Mouse (Mus musculus) limb, embryonic 15.5 days (tissue): Measurements from ENCODE around the gene Coa5. TPM values are rescaled to one million over a fixed set of nuclear protein-coding genes. Genes with fewer than 3 reads are reported as not detected.

Experiments
- ATAC-seq: fragments of 200-750 bp; cut with Nextera tagmentation; 2 replicates; pipeline ENCODE4 v1.8.0; 2017; ENCODE audit warnings: low read depth, moderate TSS enrichment; ENCODE audit not compliant: insufficient number of reproducible peaks, low FRiP score, low TSS enrichment
- H3K27ac ChIP-seq: fragments of 300-500 bp; sonication (generic); 2 replicates; pipeline ENCODE4 v1.5.1; 2015; ENCODE audit warnings: moderate library complexity, mild to moderate bottlenecking, inconsistent platforms
- H3K27me3 ChIP-seq: fragments of 300-500 bp; sonication (generic); 2 replicates; pipeline ENCODE4 v1.6.1; 2015; ENCODE audit warnings: inconsistent platforms
- H3K36me3 ChIP-seq: fragments of 300-500 bp; sonication (generic); 2 replicates; pipeline ENCODE4 v1.6.1; 2015; ENCODE audit warnings: inconsistent platforms
- H3K4me1 ChIP-seq: fragments of 300-500 bp; sonication (generic); 2 replicates; pipeline ENCODE4 v1.6.1; 2015; ENCODE audit warnings: inconsistent platforms
- H3K4me2 ChIP-seq: fragments of 300-500 bp; sonication (generic); 2 replicates; pipeline ENCODE4 v1.6.1; 2015; ENCODE audit warnings: mild to moderate bottlenecking, inconsistent platforms
- H3K4me3 ChIP-seq: fragments of 300-500 bp; sonication (generic); 2 replicates; pipeline ENCODE4 v1.5.1; 2015; ENCODE audit warnings: mild to moderate bottlenecking, inconsistent platforms
- H3K9ac ChIP-seq: fragments of 300-500 bp; sonication (generic); 2 replicates; pipeline ENCODE4 v1.6.1; 2015; ENCODE audit warnings: inconsistent platforms
- H3K9me3 ChIP-seq: fragments of 300-500 bp; sonication (generic); 2 replicates; pipeline ENCODE4 v1.6.1; 2016; ENCODE audit warnings: inconsistent platforms
- WGBS: fragments of 180-500 bp; shearing (Covaris S2); methylation state at CpG from one replicate; pipeline ENCODE4 v1.1.7; 2015; 5-methylcytosine and 5-hydroxymethylcytosine counted together
- polyA plus RNA-seq: library from polyadenylated mRNA; unstranded; fragments of >200 nt; fragmentation: Nextera tagmentation; extraction: Ambion mirVana; gene quantifications from 2 replicates; pipeline ENCODE4 v1.2.1, GENCODE M21; 2015

Coa5 gene
- 46.1 and 47.1 TPM in 2 replicates for polyA plus RNA-seq

DNA sequence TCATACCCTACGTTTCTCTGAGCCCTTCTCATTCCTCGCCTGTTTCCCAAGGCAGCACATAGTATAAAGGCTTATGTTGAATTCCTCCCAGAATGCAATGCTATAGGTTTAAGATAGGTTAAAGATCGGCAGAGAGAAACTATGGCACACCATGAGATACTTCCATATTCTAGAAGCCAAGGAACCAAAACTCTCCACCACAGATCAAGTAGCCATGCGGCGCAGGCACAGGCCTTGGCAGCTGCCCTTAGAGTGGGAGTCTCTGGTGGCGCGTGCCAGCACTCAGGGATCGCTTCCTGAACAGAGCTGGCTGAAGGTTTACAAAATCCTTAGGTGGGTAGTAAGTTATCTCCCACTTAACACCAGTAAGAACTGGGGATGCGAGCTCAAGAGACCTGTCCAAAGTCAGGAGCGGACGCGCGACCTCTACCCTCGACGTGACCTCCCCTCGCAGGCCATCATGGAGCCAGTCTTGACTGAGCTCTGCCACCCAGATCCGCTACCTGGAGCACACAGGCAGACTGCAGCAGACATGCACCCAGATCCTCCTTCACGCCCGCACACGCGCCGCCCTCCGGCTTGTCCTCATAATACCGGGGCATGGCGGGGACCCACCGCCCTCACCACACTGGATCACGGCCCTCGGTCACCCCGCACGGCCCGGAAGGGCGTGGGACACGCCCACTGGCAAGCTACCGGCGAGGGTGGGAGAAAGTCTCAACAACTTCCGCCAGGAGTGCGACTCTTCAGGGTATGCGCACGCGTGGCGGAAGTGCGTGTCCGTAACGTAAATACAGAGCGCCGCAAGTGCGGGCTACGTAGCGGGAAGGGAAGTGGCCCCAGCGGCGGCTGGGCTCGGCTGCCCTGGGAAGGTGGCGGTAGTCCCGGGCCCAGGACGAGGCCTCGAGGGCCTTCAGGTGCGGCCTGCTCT, at the start of gene Coa5, which contains the start of gene Unc50:
Coa5 (minus strand) TSS at position 738 of the 931 bp plus-strand sequence.
Unc50 (plus strand) TSS at position 774 of the 931 bp plus-strand sequence.
- ATAC-seq, result peak; percentile 96
- WGBS, result 2% methylated on average over 57 of the region's 57 CpGs
- Histone ChIP-seq H3K36me3 (peaks cover 43% of the 10 kb centered on the region), H3K4me2 (peak within 1 kb of the TSS; percentile 83), H3K9ac (peak within 1 kb of the TSS; percentile 89), H3K27ac (peak within 1 kb of the TSS; percentile 85), H3K4me1 (peaks cover 22% of the 10 kb centered on the region), H3K4me3 (peak within 1 kb of the TSS; percentile 98), H3K27me3 (no peaks in the 10 kb centered on the region), H3K9me3 (no peaks in the 10 kb centered on the region)

DNA sequence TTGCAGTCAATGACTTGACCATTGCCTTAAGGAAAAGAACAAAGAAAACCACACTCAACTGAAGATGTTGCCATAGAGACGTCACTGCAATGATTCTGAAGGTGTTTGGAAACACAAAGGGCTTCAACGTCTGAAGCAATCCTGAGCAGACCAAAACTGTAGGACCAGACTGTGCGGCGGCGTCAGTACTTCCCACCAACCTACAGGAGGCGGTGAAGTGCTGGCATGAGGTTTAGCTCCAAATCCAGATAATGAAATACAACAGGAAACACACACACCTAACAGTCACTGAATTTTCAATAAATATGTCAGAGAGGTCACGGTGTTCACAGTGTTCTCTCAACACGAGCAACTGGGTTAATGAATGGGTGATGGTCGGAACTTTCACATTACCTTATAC, 49.2 kb upstream of the Coa5 start:
- 76% methylated on average over 9 of the region's 9 CpGs for WGBS
- Histone ChIP-seq H3K4me1 (no peaks in the 10 kb centered on the region), H3K36me3 (no peaks in the 10 kb centered on the region; the same call in 1 of the 2 replicates), H3K27me3 (no peaks in the 10 kb centered on the region), H3K27ac (no peak overlapping the region), H3K9ac (no peak overlapping the region), H3K9me3 (no peaks in the 10 kb centered on the region), H3K4me3 (no peak overlapping the region), H3K4me2 (no peak overlapping the region)
- no peak for ATAC-seq

GRCm38 (mm10) chr1:37478416-37478815, 48.5 kb upstream of the Coa5 start:
- ATAC-seq, result no peak
- Histone ChIP-seq H3K4me3 (no peak overlapping the region), H3K4me1 (no peaks in the 10 kb centered on the region), H3K36me3 (no peaks in the 10 kb centered on the region; the same call in 1 of the 2 replicates), H3K4me2 (no peak overlapping the region), H3K9me3 (no peaks in the 10 kb centered on the region), H3K27ac (no peak overlapping the region), H3K27me3 (no peaks in the 10 kb centered on the region), H3K9ac (no peak overlapping the region)
- 70% methylated on average over 7 of the region's 7 CpGs for WGBS

GRCm38 (mm10) chr1:37477928-37478327, 48.0 kb upstream of the Coa5 start:
- H3K9me3 ChIP-seq, result no peaks in the 10 kb centered on the region
- no peak overlapping the region for H3K4me3 ChIP-seq
- ATAC-seq, result no peak
- H3K4me2 ChIP-seq, result no peak overlapping the region
- no peaks in the 10 kb centered on the region for H3K4me1 ChIP-seq
- WGBS, result 64% methylated on average over 5 of the region's 5 CpGs
- no peaks in the 10 kb centered on the region for H3K27me3 ChIP-seq
- no peak overlapping the region for H3K9ac ChIP-seq
- no peak overlapping the region for H3K27ac ChIP-seq
- H3K36me3 ChIP-seq, result no peaks in the 10 kb centered on the region; the same call in 1 of the 2 replicates

GRCm38 (mm10) chr1:37477250-37477649, 47.3 kb upstream of the Coa5 start:
- H3K4me1 ChIP-seq, result no peaks in the 10 kb centered on the region
- ATAC-seq, result no peak
- H3K9ac ChIP-seq, result no peak overlapping the region
- 85% methylated on average over 5 of the region's 5 CpGs for WGBS
- no peak overlapping the region for H3K27ac ChIP-seq
- H3K4me2 ChIP-seq, result no peak overlapping the region
- H3K4me3 ChIP-seq, result no peak overlapping the region
- H3K27me3 ChIP-seq, result no peaks in the 10 kb centered on the region
- no peaks in the 10 kb centered on the region for H3K9me3 ChIP-seq
- H3K36me3 ChIP-seq, result no peaks in the 10 kb centered on the region

DNA sequence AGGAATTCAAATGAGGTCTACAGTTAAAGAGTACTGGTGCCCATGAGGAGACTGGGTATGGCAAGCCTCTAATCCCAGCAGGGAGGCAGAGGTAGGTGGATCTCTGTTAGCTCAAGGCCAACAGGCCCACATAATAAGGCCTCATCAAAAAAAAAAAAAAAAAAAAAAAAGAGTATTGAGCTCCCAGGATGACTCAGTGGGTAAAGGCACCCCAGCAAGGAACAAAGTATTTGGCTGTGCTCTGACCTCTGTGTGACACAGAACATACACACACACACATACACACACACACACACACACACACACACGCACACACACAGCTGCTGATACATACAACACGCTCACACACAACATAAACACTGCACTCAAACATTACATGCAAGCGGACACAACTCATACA, 45.4 kb upstream of the Coa5 start:
- H3K9ac ChIP-seq, result no peak overlapping the region
- H3K36me3 ChIP-seq, result no peaks in the 10 kb centered on the region
- WGBS, result 89% methylated on average over 3 of the region's 3 CpGs
- H3K4me1 ChIP-seq, result no peaks in the 10 kb centered on the region
- no peak for ATAC-seq
- H3K4me2 ChIP-seq, result no peak overlapping the region
- no peak overlapping the region for H3K27ac ChIP-seq
- no peaks in the 10 kb centered on the region for H3K9me3 ChIP-seq
- H3K4me3 ChIP-seq, result no peak overlapping the region
- no peaks in the 10 kb centered on the region for H3K27me3 ChIP-seq

DNA sequence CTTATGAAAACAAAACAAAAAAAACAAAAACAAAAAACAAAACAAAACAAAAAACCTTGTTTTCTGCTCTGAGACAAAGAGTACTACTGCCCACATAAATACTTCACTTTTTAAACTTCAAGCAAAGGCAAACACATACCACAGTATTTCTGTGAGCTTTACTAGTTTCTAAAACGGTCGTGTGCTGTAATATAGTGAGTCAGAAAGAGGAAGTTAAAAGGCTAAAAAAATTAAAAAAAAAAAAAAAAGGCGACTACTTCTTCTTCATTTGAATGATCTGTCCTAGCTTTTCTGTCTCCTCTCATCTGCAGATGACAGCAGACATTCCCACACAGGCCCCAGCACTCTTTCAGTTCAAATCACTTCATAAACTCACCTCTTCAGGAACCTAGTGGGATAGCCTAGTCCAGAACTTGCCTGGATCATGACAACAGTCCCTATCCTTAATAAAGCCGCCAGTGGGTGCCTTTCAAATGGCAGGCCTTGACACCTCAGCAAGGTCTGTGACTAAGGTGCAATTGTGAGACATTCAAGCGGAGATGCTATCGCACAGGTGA, 44.8 kb upstream of the Coa5 start:
- ATAC-seq, result no peak
- Histone ChIP-seq H3K27ac (no peak overlapping the region), H3K9ac (no peak overlapping the region), H3K27me3 (no peaks in the 10 kb centered on the region), H3K4me2 (no peak overlapping the region), H3K9me3 (no peaks in the 10 kb centered on the region), H3K4me3 (no peak overlapping the region), H3K36me3 (no peaks in the 10 kb centered on the region), H3K4me1 (no peaks in the 10 kb centered on the region)
- WGBS, result 82% methylated on average over 6 of the region's 6 CpGs

GRCm38 (mm10) chr1:37474046-37474445, 44.1 kb upstream of the Coa5 start:
- no peak overlapping the region for H3K4me3 ChIP-seq
- H3K4me1 ChIP-seq, result no peaks in the 10 kb centered on the region
- H3K9me3 ChIP-seq, result no peaks in the 10 kb centered on the region
- H3K27ac ChIP-seq, result no peak overlapping the region
- no peak overlapping the region for H3K4me2 ChIP-seq
- H3K9ac ChIP-seq, result no peak overlapping the region
- no peak for ATAC-seq
- H3K27me3 ChIP-seq, result no peaks in the 10 kb centered on the region
- 77% methylated on average over 8 of the region's 8 CpGs for WGBS
- H3K36me3 ChIP-seq, result no peaks in the 10 kb centered on the region; the same call in 1 of the 2 replicates

DNA sequence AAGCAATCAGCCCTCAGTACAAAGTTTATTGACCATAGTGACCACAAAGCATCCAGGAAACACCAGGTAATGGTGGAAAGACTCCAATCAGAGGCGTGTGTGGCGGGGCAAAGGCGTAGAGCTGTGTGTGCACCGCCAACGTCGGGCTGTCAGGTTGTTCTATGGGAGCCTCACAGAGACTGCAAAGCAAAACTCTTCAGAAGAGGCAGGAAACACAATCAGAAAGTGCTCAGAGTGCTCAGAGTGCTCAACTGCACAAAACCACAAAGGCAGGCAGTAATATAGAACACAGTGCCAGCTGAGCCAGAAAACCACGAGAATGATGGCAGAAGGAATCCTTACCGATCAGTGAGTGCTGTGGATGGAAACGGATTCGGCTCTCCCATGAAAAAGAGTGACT, 43.3 kb upstream of the Coa5 start:
- WGBS, result 77% methylated on average over 10 of the region's 10 CpGs
- H3K27ac ChIP-seq, result no peak overlapping the region
- no peak for ATAC-seq
- H3K4me3 ChIP-seq, result no peak overlapping the region
- H3K4me2 ChIP-seq, result no peak overlapping the region
- H3K27me3 ChIP-seq, result no peaks in the 10 kb centered on the region
- H3K36me3 ChIP-seq, result peaks cover 2% of the 10 kb centered on the region; the same call in 1 of the 2 replicates
- no peaks in the 10 kb centered on the region for H3K9me3 ChIP-seq
- H3K4me1 ChIP-seq, result no peaks in the 10 kb centered on the region
- H3K9ac ChIP-seq, result no peak overlapping the region

DNA sequence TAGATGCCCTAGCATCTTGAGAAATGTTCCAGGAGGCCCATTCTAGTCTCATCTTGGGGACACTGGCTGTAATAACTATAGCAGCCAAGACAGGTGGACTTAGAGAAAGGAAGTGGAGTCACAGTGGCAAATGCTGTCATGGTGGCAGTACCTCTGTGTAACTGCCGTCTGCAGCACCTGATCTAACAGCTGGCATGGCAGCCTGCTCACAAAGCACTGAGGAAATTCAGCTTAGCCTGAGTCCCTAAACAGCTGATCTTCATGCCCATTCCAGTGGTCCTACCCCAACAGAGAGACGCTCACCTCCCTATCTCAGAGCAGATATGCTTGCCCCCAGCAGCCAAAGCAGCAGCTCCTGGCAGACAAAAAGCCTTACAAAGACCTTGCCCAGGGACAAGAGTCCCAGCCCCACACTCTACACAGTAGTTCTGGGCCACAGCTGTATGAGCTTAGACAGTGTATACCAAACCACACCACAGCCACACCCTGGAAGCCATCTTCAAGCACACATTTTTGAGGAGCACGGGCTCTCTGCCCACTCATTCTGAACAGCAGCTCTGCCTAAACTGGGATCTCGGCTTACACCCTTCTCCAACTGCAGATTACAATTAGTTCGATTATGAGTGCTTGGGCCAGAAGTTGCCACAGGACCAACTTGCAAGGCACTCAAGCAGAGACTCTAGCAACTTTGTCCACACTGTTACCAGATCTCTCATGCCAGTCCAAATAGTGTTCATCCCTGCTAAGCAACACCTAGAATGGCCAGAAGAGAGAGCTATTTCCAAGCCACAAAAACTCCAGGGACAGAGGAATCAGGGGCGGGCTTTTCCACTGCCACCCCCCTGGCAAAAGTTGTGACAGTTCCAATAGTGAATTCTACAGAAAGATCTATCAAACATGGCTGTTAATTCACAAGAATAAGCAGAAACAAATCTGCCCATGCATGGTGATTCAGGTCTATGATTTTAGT, 41.6 kb upstream of the Coa5 start:
- Histone ChIP-seq H3K36me3 (peaks cover 4% of the 10 kb centered on the region; the same call in 1 of the 2 replicates), H3K4me2 (no peak overlapping the region), H3K27me3 (no peaks in the 10 kb centered on the region), H3K4me1 (no peaks in the 10 kb centered on the region), H3K4me3 (no peak overlapping the region), H3K27ac (no peak overlapping the region), H3K9me3 (no peaks in the 10 kb centered on the region), H3K9ac (no peak overlapping the region)
- ATAC-seq, result no peak
- WGBS, result 78% methylated on average over 6 of the region's 6 CpGs

GRCm38 (mm10) chr1:37469007-37469406, 39.1 kb upstream of the Coa5 start:
- no peak overlapping the region for H3K27ac ChIP-seq
- no peak overlapping the region for H3K9ac ChIP-seq
- 87% methylated on average over 5 of the region's 5 CpGs for WGBS
- no peaks in the 10 kb centered on the region for H3K9me3 ChIP-seq
- ATAC-seq, result no peak
- no peaks in the 10 kb centered on the region for H3K4me1 ChIP-seq
- H3K36me3 ChIP-seq, result peaks cover 4% of the 10 kb centered on the region; the same call in 1 of the 2 replicates
- H3K4me2 ChIP-seq, result no peak overlapping the region
- H3K27me3 ChIP-seq, result no peaks in the 10 kb centered on the region
- no peak overlapping the region for H3K4me3 ChIP-seq
